Mouse (Mus musculus) spleen, adult 2 months (tissue): Measurements from ENCODE around the gene Sycn. TPM values are rescaled to one million over a fixed set of nuclear protein-coding genes. Genes with fewer than 3 reads are reported as not detected.
"Not testable (repeated sequence)": the region's sequence is repeated elsewhere in the genome, so short reads cannot be mapped to it uniquely, and the experiment has no call there.

Experiments used
- DNase-seq, 2 experiments: peaks; one replicate each; pipeline versions ENCODE4 v3.0.0 to v3.0.0-alpha.2; 2012 to 2021; ENCODE audit warnings: low spot score in 2 of 2, low read depth in 1 of 2
- H3K27ac ChIP-seq: fragments of 200-500 bp; 2 replicates; pipeline ENCODE4 v1.5.1; 2012; ENCODE audit warnings: low read length, inconsistent platforms; ENCODE audit not compliant: insufficient read depth
- H3K27me3 ChIP-seq: fragments of 200-500 bp; 2 replicates; pipeline ENCODE4 v1.6.1; 2012; ENCODE audit warnings: mild to moderate bottlenecking, moderate library complexity, low read length, inconsistent platforms; ENCODE audit not compliant: control insufficient read depth, insufficient read depth
- H3K36me3 ChIP-seq: fragments of 200-500 bp; 2 replicates; pipeline ENCODE4 v1.6.1; 2012; ENCODE audit warnings: mild to moderate bottlenecking, low read length, inconsistent platforms; ENCODE audit not compliant: control insufficient read depth, insufficient read depth
- H3K4me1 ChIP-seq: fragments of 200-500 bp; 2 replicates; pipeline ENCODE4 v1.6.1; 2011; ENCODE audit warnings: inconsistent platforms; ENCODE audit not compliant: control insufficient read depth, insufficient read depth, insufficient read length
- H3K4me3 ChIP-seq: fragments of 200-500 bp; 2 replicates; pipeline ENCODE4 v1.5.1; 2011; ENCODE audit warnings: mild to moderate bottlenecking, inconsistent platforms; ENCODE audit not compliant: insufficient read depth, insufficient read length; ENCODE audit errors: extremely low read depth
- CTCF ChIP-seq: fragments of 200-500 bp; IDR thresholded peaks from 2 replicates; pipeline ENCODE4 v1.5.1; 2011; ENCODE audit warnings: mild to moderate bottlenecking, inconsistent platforms; ENCODE audit not compliant: insufficient read depth, insufficient read length, insufficient replicate concordance; ENCODE audit errors: extremely low read depth
- POLR2A ChIP-seq: fragments of 200-500 bp; IDR thresholded peaks from 2 replicates; pipeline ENCODE4 v1.6.1; 2011; ENCODE audit warnings: low read depth, low read length, inconsistent platforms
- WGBS: fragments of 180-500 bp; shearing (Covaris S2); methylation state at CpG from one replicate; pipeline ENCODE4 v1.1.7; 2018; 5-methylcytosine and 5-hydroxymethylcytosine counted together
- polyA plus RNA-seq: library from polyadenylated mRNA; depleted of rRNA; stranded (reverse); fragments of >200 nt; gene quantifications from 2 replicates; pipeline ENCODE4 v1.2.3, GENCODE M21; 2012

Gene Sycn
- polyA plus RNA-seq, 1 experiment, result 3,549 TPM

DNA sequence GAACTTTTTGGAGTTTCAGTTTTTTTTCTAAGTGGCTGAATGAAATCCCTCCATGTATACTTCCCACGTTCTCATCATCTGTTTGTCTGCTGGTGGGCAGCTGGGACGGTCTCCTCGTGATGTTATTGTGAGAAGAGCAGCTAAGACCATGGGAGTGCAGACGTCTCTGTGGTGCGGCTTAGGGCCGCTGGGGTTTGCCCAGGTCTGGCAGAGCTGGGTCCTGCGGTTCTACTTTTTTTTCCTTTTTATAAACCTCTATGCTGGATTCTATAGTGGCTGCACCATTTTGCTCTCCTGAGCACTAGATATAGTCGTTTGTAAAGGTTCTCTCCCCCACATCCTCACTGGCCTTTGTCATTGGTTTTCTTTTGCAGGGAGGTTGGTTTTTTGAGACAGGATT lies 29.2 kb upstream of the Sycn start:
- Histone ChIP-seq H3K4me1 (no peaks in the 10 kb centered on the region), H3K27ac (no peak overlapping the region), H3K27me3 (no peaks in the 10 kb centered on the region), H3K4me3 (no peak overlapping the region), H3K36me3 (no peaks in the 10 kb centered on the region)
- 79% methylated on average over 8 of the region's 8 CpGs for WGBS
- TF ChIP-seq POLR2A, result no peak
- no peak for TF ChIP-seq CTCF
- no peak for DNase-seq

DNA sequence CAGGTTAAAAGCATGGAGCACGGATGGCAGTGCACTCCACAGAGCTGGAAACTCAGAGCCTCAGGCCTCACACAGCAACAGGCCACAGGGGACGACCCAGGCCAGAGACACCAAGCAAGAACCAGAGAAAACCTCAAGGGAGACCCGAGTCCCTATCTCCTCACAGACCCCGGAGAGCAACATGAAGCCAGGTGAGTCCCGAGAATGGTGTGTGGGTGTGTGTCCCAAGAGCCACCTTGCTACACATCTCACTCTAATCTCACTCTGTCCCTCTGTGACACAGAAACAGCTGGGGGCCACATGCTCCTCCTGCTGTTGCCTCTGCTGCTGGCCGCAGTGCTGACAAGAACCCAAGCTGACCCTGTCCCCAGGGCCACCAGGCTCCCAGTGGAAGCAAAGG lies 18.1 kb upstream of the Sycn start, which contains the start of gene Ifnl3:
TSS of gene Ifnl3 (plus strand) at position 301 of the 400 bp plus-strand sequence.
- not testable (repeated sequence) for H3K36me3 ChIP-seq, H3K4me1 ChIP-seq, H3K4me3 ChIP-seq, DNase-seq, H3K27ac ChIP-seq, H3K27me3 ChIP-seq
- 87% methylated on average over 5 of the region's 6 CpGs for WGBS

DNA sequence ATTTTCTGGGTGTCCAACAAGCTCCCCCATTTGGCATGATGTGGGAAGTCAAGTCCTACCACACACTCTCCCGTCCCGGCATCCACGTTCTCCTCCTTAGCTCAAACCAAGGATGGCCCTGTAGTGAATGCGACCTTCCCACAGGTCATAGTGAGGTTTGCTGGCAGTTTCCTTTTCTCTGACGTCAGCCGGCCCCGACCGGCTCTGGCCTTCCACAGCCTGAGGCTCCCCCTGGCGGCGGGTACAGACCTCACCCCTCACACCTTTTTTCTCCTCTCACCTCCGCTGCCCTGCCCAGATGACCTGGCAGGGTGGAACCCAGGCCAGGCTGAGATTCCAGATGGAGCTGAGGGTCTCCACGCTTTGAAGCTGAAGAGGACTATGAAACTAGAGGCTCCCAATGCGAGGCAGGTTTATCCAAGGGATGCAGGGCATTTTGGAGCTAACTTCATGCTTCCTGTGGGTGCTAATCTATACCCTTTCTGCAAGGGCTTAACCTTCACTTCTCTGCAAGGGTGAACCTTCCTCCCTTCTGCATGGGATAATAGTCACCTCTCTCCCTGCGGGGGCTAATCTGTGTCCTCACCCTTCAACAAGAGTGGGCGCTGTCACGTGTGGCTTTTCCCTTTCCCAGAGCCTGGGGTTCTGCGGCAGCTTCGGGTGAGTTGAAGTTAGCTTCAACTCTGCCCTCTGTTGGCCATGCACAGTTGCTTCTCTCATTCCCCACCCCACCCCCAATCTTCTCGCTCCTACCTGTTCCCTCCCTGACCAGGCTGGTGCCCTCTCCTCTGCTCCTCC lies 12.6 kb upstream of the Sycn start:
- TF ChIP-seq POLR2A, result no peak
- TF ChIP-seq CTCF, result peak; percentile 92
- DNase-seq, result peak; percentile 71 to 88
- Histone ChIP-seq H3K27ac (no peak overlapping the region), H3K27me3 (no peaks in the 10 kb centered on the region), H3K4me3 (no peak overlapping the region), H3K36me3 (no peaks in the 10 kb centered on the region), H3K4me1 (peaks cover 3% of the 10 kb centered on the region; the same call in 1 of the 2 replicates)
- WGBS, result 2% methylated on average over 19 of the region's 19 CpGs

DNA sequence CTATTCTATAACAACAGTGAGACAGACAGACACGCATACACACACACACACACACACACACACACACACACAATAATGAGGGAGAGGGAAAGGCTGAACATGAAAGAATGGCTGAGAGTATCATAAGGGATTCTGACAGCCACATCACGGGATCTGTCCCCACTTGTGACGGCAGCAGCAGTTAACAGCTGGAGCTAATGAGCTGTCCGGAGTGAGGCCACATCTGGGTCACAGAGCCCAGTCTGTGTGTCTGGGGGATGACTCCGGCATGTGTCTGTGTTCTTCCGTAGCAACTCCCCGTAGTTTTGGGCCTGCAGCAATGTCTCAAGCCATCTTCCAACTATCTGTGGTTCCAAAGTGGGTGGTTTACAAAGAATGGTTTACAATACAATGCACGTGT lies 8.7 kb upstream of the Sycn start:
- no peak overlapping the region for H3K4me3 ChIP-seq
- no peak for DNase-seq
- TF ChIP-seq CTCF (no peak), POLR2A (no peak)
- H3K27ac ChIP-seq, result no peak overlapping the region
- peaks cover 3% of the 10 kb centered on the region; the same call in 1 of the 2 replicates for H3K4me1 ChIP-seq
- H3K36me3 ChIP-seq, result no peaks in the 10 kb centered on the region
- H3K27me3 ChIP-seq, result no peaks in the 10 kb centered on the region
- 87% methylated on average over 8 of the region's 8 CpGs for WGBS

DNA sequence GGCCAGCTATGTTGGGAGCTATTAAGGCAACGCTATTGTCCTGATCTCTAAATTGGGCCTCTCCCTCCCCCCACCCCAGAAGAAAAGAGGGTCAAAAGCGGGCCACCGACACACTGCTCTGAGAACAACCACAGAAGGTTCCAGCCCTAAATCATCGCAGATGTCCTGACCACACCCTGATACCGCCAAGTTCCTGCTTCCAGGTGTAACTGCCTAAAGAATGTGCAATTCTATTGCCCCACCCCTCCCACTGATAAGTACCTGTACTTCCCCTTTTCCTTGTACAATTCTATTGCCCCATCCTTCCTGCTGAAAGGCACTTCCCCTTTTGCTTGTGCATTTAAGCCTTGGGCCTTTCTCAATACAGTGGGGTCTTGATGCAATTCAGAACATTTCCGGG lies 1.8 kb upstream of the Sycn start:
- not testable (repeated sequence) for H3K4me1 ChIP-seq, H3K36me3 ChIP-seq, H3K27ac ChIP-seq, H3K4me3 ChIP-seq, H3K27me3 ChIP-seq, DNase-seq
- 89% methylated on average over 6 of the region's 6 CpGs for WGBS

DNA sequence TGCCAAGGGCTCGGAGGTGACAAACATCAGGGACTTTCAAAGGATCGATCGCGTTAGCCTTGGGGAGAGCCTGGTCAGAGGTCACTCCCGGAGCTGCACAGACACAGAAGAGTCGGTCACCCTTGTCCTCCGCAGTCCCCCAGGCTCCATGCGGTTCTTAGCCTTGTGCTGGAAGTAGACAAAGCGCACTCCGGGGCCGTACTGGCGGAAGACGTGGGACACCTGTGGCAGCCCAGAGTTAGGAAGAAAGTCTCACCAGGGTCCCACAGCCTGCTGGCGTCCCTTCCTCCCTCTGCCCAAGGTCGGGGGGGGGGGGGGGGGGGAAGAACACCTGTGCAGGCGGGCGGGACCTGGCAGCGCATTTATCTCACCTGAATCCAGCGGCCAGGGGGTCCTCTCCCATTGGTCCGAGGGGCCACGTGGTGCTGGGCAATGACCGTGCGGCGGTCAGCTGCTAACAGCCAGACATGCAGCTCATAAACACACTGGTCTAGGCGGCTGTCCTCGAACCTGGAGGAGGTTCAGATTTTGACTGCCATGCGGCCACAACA lies 3.4 kb downstream of the Sycn start:
- Histone ChIP-seq H3K36me3 (no peaks in the 10 kb centered on the region), H3K4me1 (peaks cover 3% of the 10 kb centered on the region; the same call in 1 of the 2 replicates), H3K27me3 (peaks cover 13% of the 10 kb centered on the region), H3K4me3 (no peak overlapping the region), H3K27ac (no peak overlapping the region)
- WGBS, result 32% methylated on average over 22 of the region's 27 CpGs
- no peak for TF ChIP-seq CTCF
- no peak for TF ChIP-seq POLR2A
- no peak for DNase-seq
